Mouse (Mus musculus) heart, embryonic 15.5 days (tissue): ENCODE data around the gene Gpr35. TPM values are rescaled to one million over a fixed set of nuclear protein-coding genes. Genes with fewer than 3 reads are reported as not detected.

ENCODE experiments used
- ATAC-seq: fragments of 200-750 bp; cut with Nextera tagmentation; replicated peaks from 2 replicates; pipeline ENCODE4 v1.8.0; 2017; ENCODE audit warnings: low read depth, moderate TSS enrichment; ENCODE audit not compliant: insufficient number of reproducible peaks, insufficient read depth, low FRiP score
- H3K27ac ChIP-seq: fragments of 300-500 bp; sonication (generic); 2 replicates; pipeline ENCODE4 v1.5.1; 2015; ENCODE audit warnings: mild to moderate bottlenecking, inconsistent platforms
- H3K27me3 ChIP-seq: fragments of 300-500 bp; sonication (generic); 2 replicates; pipeline ENCODE4 v1.6.1; 2015; ENCODE audit warnings: inconsistent platforms
- H3K36me3 ChIP-seq: fragments of 300-500 bp; sonication (generic); 2 replicates; pipeline ENCODE4 v1.6.1; 2015; ENCODE audit warnings: mild to moderate bottlenecking, inconsistent platforms
- H3K4me1 ChIP-seq: fragments of 300-500 bp; sonication (generic); replicated peaks from 2 replicates; pipeline ENCODE4 v1.6.1; 2015; ENCODE audit warnings: inconsistent platforms
- H3K4me2 ChIP-seq: fragments of 300-500 bp; sonication (generic); 2 replicates; pipeline ENCODE4 v1.6.1; 2015; ENCODE audit warnings: inconsistent platforms, mild to moderate bottlenecking, moderate library complexity
- H3K4me3 ChIP-seq: fragments of 300-500 bp; sonication (generic); 2 replicates; pipeline ENCODE4 v1.5.1; 2015; ENCODE audit warnings: mild to moderate bottlenecking, inconsistent platforms
- H3K9ac ChIP-seq: fragments of 300-500 bp; sonication (generic); 2 replicates; pipeline ENCODE4 v1.6.1; 2015; ENCODE audit warnings: mild to moderate bottlenecking, inconsistent platforms
- H3K9me3 ChIP-seq: fragments of 300-500 bp; sonication (generic); replicated peaks from 2 replicates; pipeline ENCODE4 v1.6.1; 2016; ENCODE audit warnings: inconsistent platforms
- WGBS: fragments of 180-500 bp; shearing (Covaris S2); methylation state at CpG from one replicate; pipeline ENCODE4 v1.1.7; 2015; ENCODE audit warnings: mixed read lengths; 5-methylcytosine and 5-hydroxymethylcytosine counted together
- polyA plus RNA-seq: library from polyadenylated mRNA; unstranded; fragments of >200 nt; fragmentation: Nextera tagmentation; extraction: Ambion mirVana; gene quantifications from 2 replicates; pipeline ENCODE4 v1.2.1, GENCODE M21; 2015

The Gpr35 gene
- 0.43 and 0.94 TPM in 2 replicates for polyA plus RNA-seq

DNA sequence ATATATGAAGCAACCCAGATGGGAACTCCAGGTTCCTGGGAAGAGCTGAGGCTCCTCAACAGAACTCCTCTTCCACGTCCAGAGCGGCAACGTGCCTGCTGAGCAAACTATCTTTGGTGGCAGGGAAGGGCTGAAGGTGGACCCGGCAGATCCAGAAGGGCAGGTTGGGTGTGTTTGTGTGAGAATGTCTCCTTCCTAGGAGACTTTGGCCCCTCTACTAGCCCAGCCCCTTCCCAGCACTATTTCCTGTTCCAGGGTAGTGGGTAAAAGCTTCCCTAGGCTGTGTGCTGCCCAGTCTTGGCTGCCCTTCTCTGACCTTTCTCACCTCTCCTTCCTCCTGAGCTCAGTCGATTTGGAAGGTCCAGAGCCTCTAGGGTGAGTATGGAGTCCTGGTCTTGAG, at the start of gene Gpr35:
Gene Gpr35 (plus strand): TSS at position 259 of the 400 bp plus-strand sequence.
- Histone ChIP-seq H3K27ac (no peak within 1 kb of the TSS), H3K36me3 (peaks cover 21% of the 10 kb centered on the region; the same call in 1 of the 2 replicates), H3K27me3 (no peaks in the 10 kb centered on the region), H3K4me1 (no peaks in the 10 kb centered on the region), H3K9me3 (no peaks in the 10 kb centered on the region), H3K4me2 (no peak within 1 kb of the TSS), H3K9ac (no peak within 1 kb of the TSS), H3K4me3 (no peak within 1 kb of the TSS)
- ATAC-seq: no peak
- WGBS: 77% methylated on average over 5 of the region's 5 CpGs

GRCm38 (mm10) chr1:92902786-92903185, 47.9 kb upstream of the Gpr35 start, which contains the start of gene Ankmy1:
Gene Ankmy1, minus strand, starts transcription at chr1:92902906.
- Histone ChIP-seq H3K27ac (no peak within 1 kb of the TSS), H3K9me3 (no peaks in the 10 kb centered on the region), H3K4me1 (peaks cover 16% of the 10 kb centered on the region), H3K9ac (no peak within 1 kb of the TSS), H3K4me2 (peak within 1 kb of the TSS; percentile 51), H3K4me3 (peak within 1 kb of the TSS; percentile 18), H3K27me3 (peaks cover 22% of the 10 kb centered on the region; the same call in 1 of the 2 replicates), H3K36me3 (no peaks in the 10 kb centered on the region)
- 3% methylated on average over 15 of the region's 15 CpGs for WGBS
- no peak for ATAC-seq

- Histone ChIP-seq H3K27me3 (peaks cover 17% of the 10 kb centered on the region; the same call in 1 of the 2 replicates), H3K36me3 (no peaks in the 10 kb centered on the region), H3K9ac (no peak overlapping the region), H3K4me1 (peaks cover 20% of the 10 kb centered on the region), H3K4me3 (no peak overlapping the region), H3K27ac (no peak overlapping the region), H3K9me3 (no peaks in the 10 kb centered on the region), H3K4me2 (no peak overlapping the region)
- ATAC-seq: no peak
- WGBS: 68% methylated on average over 4 of the region's 4 CpGs
These were observed 47.0 kb upstream of the Gpr35 start for GRCm38 (mm10) chr1:92903627-92904026.

GRCm38 (mm10) chr1:92905703-92906310, 44.9 kb upstream of the Gpr35 start:
- H3K4me1 ChIP-seq: peaks cover 34% of the 10 kb centered on the region
- H3K9ac ChIP-seq: no peak overlapping the region
- no peak overlapping the region for H3K4me2 ChIP-seq
- no peak overlapping the region for H3K4me3 ChIP-seq
- ATAC-seq: no peak
- H3K36me3 ChIP-seq: no peaks in the 10 kb centered on the region
- WGBS: 90% methylated on average over 2 of the region's 2 CpGs
- peaks cover 9% of the 10 kb centered on the region; the same call in 1 of the 2 replicates for H3K27me3 ChIP-seq
- no peaks in the 10 kb centered on the region for H3K9me3 ChIP-seq
- H3K27ac ChIP-seq: no peak overlapping the region

- Histone ChIP-seq H3K27ac (peak within 1 kb of the TSS; percentile 94), H3K4me1 (peaks cover 42% of the 10 kb centered on the region), H3K4me3 (peak within 1 kb of the TSS; percentile 79), H3K9me3 (no peaks in the 10 kb centered on the region), H3K9ac (peak within 1 kb of the TSS; percentile 72), H3K36me3 (no peaks in the 10 kb centered on the region), H3K27me3 (peaks cover 3% of the 10 kb centered on the region; the same call in 1 of the 2 replicates), H3K4me2 (peak within 1 kb of the TSS; percentile 90)
- WGBS: under 1% methylated on average over 81 of the region's 81 CpGs
- ATAC-seq: peak; percentile 90
These were observed 43.7 kb upstream of the Gpr35 start, which contains the start of gene Dusp28 for GRCm38 (mm10) chr1:92906779-92907631. Gene Dusp28, plus strand, starts transcription at chr1:92906981.

- Histone ChIP-seq H3K4me3 (peak overlapping the region; percentile 79), H3K4me2 (peak overlapping the region; percentile 90), H3K4me1 (peaks cover 47% of the 10 kb centered on the region), H3K9ac (peak overlapping the region; percentile 72), H3K36me3 (no peaks in the 10 kb centered on the region), H3K27ac (peak overlapping the region; percentile 94), H3K9me3 (no peaks in the 10 kb centered on the region), H3K27me3 (no peaks in the 10 kb centered on the region)
- WGBS: 38% methylated on average over 20 of the region's 20 CpGs
- no peak for ATAC-seq
These were observed 42.9 kb upstream of the Gpr35 start for GRCm38 (mm10) chr1:92907632-92908360.

- 91% methylated on average over 3 of the region's 3 CpGs for WGBS
- H3K4me1 ChIP-seq: peaks cover 46% of the 10 kb centered on the region
- no peak overlapping the region for H3K4me3 ChIP-seq
- no peaks in the 10 kb centered on the region for H3K9me3 ChIP-seq
- H3K4me2 ChIP-seq: no peak overlapping the region
- H3K36me3 ChIP-seq: no peaks in the 10 kb centered on the region
- no peak overlapping the region for H3K9ac ChIP-seq
- H3K27ac ChIP-seq: no peak overlapping the region
- no peaks in the 10 kb centered on the region for H3K27me3 ChIP-seq
- ATAC-seq: no peak
These were observed 42.0 kb upstream of the Gpr35 start for GRCm38 (mm10) chr1:92908664-92909063.

DNA sequence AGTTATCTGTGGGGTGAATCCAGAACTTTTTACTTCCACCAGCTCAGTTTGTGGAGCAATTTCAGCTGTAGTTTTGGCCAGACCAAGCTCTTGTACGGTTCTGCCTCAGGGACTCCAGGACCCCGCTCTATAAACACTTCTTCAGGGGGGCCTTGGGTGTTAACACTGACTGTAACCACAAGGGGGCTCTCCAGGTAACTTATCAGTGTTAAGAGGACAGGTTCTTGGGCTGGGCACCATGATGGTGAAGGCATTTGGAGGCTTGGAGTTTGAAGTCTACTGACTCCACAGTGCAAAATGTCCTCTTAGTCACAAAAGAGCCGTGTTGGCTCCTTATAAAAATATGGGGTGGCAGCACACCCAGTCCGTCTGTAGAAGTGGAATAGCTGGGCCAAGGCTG, 41.6 kb upstream of the Gpr35 start:
- Histone ChIP-seq H3K4me1 (peaks cover 46% of the 10 kb centered on the region), H3K4me3 (no peak overlapping the region), H3K9ac (no peak overlapping the region), H3K4me2 (no peak overlapping the region), H3K9me3 (no peaks in the 10 kb centered on the region), H3K36me3 (no peaks in the 10 kb centered on the region), H3K27me3 (no peaks in the 10 kb centered on the region), H3K27ac (no peak overlapping the region)
- WGBS: 68% methylated on average over 4 of the region's 4 CpGs
- ATAC-seq: no peak

DNA sequence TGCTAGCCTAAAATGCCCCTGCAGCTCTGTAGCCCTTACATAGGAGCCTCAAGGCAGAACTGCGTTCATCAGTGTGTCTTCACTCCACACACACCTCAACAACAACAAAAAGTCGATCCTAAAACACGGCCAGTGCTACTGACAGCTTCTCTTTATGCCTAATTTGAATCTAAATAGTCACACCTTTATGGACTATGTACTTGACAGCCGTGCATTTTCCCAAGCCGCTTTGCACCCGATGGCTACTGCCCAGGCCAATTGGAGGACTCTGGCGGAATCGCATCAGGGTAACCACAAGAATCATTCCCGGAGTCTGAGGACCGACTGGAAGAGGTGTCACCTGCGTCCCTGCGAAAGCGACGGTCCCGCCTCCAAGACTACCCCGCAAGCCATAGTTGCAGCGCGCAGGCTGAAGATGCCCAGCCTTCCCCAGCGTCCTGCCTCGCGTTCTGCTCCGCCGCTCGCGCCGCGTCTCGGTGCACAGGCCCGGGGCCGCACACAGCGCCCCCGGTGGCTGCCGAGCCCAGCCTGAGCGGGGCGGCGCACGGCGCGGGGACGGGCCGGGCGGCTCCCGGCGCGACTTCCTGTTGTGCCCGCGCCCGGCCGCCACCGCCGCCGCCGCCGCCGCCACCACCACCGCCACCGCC, 40.3 kb upstream of the Gpr35 start, which contains the start of gene Rnpepl1:
Gene Rnpepl1 (plus strand): TSS at position 545 of the 647 bp plus-strand sequence.
- Histone ChIP-seq H3K9me3 (no peaks in the 10 kb centered on the region), H3K27ac (peak within 1 kb of the TSS; percentile 93), H3K4me2 (peak within 1 kb of the TSS; percentile 83), H3K36me3 (peaks cover 10% of the 10 kb centered on the region), H3K9ac (peak within 1 kb of the TSS; percentile 91), H3K4me1 (peaks cover 46% of the 10 kb centered on the region), H3K27me3 (no peaks in the 10 kb centered on the region), H3K4me3 (peak within 1 kb of the TSS; percentile 62)
- WGBS: under 1% methylated on average over 35 of the region's 57 CpGs
- peak; percentile 69 for ATAC-seq

DNA sequence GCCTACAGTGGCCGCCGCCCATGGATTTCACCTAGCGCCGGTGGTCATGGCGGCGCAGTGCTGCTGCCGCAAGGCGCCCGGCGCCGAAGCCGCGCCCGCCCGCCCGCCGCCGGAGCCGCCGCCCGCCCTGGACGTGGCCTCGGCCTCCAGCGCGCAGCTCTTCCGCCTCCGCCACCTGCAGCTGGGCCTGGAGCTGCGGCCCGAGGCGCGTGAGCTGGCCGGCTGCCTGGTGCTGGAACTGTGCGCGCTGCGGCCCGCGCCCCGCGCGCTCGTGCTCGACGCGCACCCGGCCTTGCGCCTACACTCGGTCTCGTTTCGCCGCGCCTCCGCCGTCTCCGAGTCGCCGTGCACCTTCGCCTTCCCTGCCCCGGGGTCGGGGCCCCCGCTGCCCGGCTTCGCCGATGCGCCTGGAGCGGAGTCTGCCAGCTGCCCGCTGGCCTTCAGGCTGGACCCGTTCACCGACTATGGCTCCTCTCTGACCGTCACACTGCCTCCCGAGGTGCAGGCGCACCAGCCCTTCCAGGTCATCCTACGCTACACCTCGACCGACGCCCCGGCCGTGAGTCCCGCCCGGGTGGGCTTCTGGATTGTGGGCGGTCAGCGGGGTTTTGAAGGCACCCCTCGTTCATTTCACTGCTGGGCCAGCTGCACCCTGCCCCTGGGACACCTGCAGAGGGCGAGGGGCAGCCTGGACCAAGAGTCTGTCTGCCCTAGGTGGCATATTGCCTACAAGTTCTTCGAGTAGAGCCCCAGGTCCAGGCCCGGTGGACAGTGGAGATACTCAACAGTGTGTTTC, 39.5 kb upstream of the Gpr35 start:
- Histone ChIP-seq H3K9ac (peak overlapping the region; percentile 91), H3K36me3 (peaks cover 18% of the 10 kb centered on the region), H3K27me3 (no peaks in the 10 kb centered on the region), H3K9me3 (no peaks in the 10 kb centered on the region), H3K27ac (peak overlapping the region; percentile 93), H3K4me1 (peaks cover 46% of the 10 kb centered on the region), H3K4me3 (peak overlapping the region; percentile 62), H3K4me2 (peak overlapping the region; percentile 83)
- ATAC-seq: peak; percentile 24
- under 1% methylated on average over 65 of the region's 85 CpGs for WGBS
